Mouse (Mus musculus) layer of hippocampus, adult 6 months (tissue): ENCODE data around the gene Gm20773. TPM values are rescaled to one million over a fixed set of nuclear protein-coding genes. Genes with fewer than 3 reads are reported as not detected.

Source experiments
- long read RNA-seq, 2 experiments: library from polyadenylated mRNA; unstranded; transcript quantifications; one replicate each; pipeline ENCODE4 v2.0.0; 2019 to 2020
- polyA plus RNA-seq: library from polyadenylated mRNA; unstranded; fragments of <200 nt; fragmentation: Nextera tagmentation; gene quantifications from 2 replicates; pipeline ENCODE4 v1.2.3, GENCODE M21; 2021

The Gm20773 gene
- polyA plus RNA-seq: not detected in 2 replicates
- long read RNA-seq, experiment 1: 0 reads
- long read RNA-seq, experiment 2: 0 reads

DNA sequence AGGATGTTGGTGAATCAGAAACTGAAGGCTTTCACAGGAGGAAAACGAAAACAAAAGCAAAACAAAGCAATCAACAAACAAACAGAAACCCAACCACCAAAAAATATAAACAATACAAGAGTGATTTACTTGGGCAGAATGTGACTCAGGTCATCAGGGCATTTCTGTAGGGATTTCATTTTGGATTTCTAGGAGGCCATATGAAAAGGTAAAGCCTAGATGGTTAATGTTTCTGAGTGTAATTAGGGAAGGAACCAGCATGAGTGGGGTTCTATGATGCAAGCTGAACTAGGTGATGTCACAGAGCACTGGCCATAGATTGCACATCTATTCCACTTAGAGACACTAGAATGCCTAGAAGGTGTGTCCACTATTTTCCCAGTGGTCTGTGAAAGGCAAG lies at the start of gene Gm20773:
Gene Gm20773 (plus strand): TSS at position 301 of the 400 bp plus-strand sequence.

GRCm38 (mm10) chrY:13465479-13465878 lies 28.3 kb upstream of the Gm20773 start, which contains the start of gene Gm21866:
Gene Gm21866, minus strand, starts transcription at chrY:13465579.

Other genes starting within 250 kb of the Gm20773 start
- gene Gm21440, start 241.6 kb upstream of the Gm20773 start, polyA plus RNA-seq: not detected in 2 replicates
- gene Gm21454, start 241.6 kb upstream of the Gm20773 start, polyA plus RNA-seq: not detected in 2 replicates
- not detected in 2 replicates for gene Gm21725, start 145.0 kb upstream of the Gm20773 start, polyA plus RNA-seq
- not detected in 2 replicates for gene Gm21866, start 28.4 kb upstream of the Gm20773 start, polyA plus RNA-seq